Mouse (Mus musculus) liver, postnatal 0 days (tissue): ENCODE measurements around the gene Sertad3.

Experiments
- CTCF ChIP-seq: sonication (generic); IDR thresholded peaks from 2 replicates; pipeline ENCODE4 v1.5.1; 2016; ENCODE audit warnings: antibody characterized with exemption, low read depth
- EP300 ChIP-seq: IDR thresholded peaks from 2 replicates; pipeline ENCODE4 v1.6.1; 2016; ENCODE audit warnings: antibody characterized with exemption, low read depth, mild to moderate bottlenecking

- TF ChIP-seq EP300: no peak
- peak; percentile 61 for TF ChIP-seq CTCF
Measured at GRCm38 (mm10) chr7:27440014-27440413, 33.6 kb upstream of the Sertad3 start.
